Mouse (Mus musculus): ENCODE measurements around the gene Serpinb9d. TPM values are rescaled to one million over a fixed set of nuclear protein-coding genes. Genes with fewer than 3 reads are reported as not detected.
"Not testable (repeated sequence)": the region's sequence is repeated elsewhere in the genome, so short reads cannot be mapped to it uniquely, and the experiment has no call there.

Gene Serpinb9d
- not detected for total RNA-seq (2021)
- long read RNA-seq, experiment 1: 0 reads
- long read RNA-seq, experiment 2: 0 reads

- intact Hi-C loops (cut with DNase I): no loop called here
- no peak for DNase-seq
Observed at GRCm38 (mm10) chr13:33192659-33193058, at the start of gene Serpinb9d. Gene Serpinb9d (plus strand): TSS chr13:33192959.

DNA sequence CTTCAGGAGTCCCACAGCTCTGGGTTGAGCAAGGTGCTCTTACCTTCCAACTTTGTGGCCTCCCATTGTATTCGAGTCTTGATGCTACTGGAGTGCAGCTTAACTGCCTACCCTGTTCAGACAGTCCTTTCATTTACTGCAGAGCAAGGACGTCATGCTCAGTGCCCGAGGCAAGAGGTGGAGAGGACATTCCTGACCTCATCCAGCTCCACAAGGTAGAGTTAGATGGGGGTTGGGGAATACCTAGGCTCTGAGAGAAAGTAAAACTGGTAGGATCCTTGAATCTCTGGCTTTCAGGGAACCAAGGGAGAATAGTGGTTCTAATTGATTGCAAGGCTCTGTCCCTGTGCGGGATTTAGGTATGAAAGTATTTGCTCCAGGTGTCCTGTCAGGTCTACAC, 33.1 kb upstream of the Serpinb9d start, which contains the start of gene Serpinb9c:
Gene Serpinb9c (minus strand): TSS at position 101 of the 400 bp plus-strand sequence.
- no peak for DNase-seq
- intact Hi-C loops (cut with DNase I): no loop called here

- DNase-seq; intact Hi-C loops (cut with DNase I): not testable (repeated sequence)
Observed at GRCm38 (mm10) chr13:33190486-33190885, 2.3 kb upstream of the Serpinb9d start.

DNA sequence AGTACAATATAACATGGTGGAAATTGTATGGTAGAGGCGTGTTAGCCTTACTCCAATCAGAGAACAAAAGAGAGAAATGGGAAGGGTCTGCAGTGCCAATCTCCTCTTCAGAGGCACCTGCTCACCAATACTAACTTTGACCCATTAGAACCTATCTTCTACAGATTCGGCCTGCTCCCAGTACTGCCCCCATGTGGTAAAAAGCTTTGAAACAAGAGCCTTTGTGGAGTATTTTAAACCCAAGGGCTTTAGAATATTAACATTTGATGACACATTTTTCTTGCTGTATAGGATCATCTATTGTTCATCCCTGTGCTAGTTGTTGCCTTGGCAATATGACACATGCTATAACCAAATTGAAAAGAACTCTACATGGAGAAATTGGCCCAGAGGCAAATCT, 7.0 kb downstream of the Serpinb9d start:
- intact Hi-C loops (cut with DNase I): no loop called here
- no peak for DNase-seq

- intact Hi-C loops (cut with DNase I); DNase-seq: not testable (repeated sequence)
Observed at GRCm38 (mm10) chr13:33249312-33249711, 56.6 kb downstream of the Serpinb9d start, which contains the start of gene Serpinb9e. Gene Serpinb9e (plus strand): TSS chr13:33249612.

Other genes starting within 250 kb of the Serpinb9d start
- 10 to 100 TPM; 24.9 to 27.8 TPM for gene Serpinb6b, start 227.8 kb upstream of the Serpinb9d start, total RNA-seq (2021)
- gene Serpinb9, start 189.7 kb upstream of the Serpinb9d start, total RNA-seq (2021): 1 to 10 TPM; 7.8 to 8.6 TPM
- gene Serpinb9b, start 165.5 kb upstream of the Serpinb9d start, total RNA-seq (2021): under 1 TPM; 0.12 to 0.41 TPM
- not detected for gene Serpinb1b, start 114.4 kb upstream of the Serpinb9d start, total RNA-seq (2021)
- not detected for gene Serpinb9c, start 33.2 kb upstream of the Serpinb9d start, total RNA-seq (2021)
- not detected for gene Serpinb9e, start 56.7 kb downstream of the Serpinb9d start, total RNA-seq (2021)
- not detected for gene Serpinb9f, start 131.1 kb downstream of the Serpinb9d start, total RNA-seq (2021)
- not detected for gene Gm11397, start 202.8 kb downstream of the Serpinb9d start, total RNA-seq (2021)

Data from heart, postnatal 14 days (tissue).